Mouse (Mus musculus) 416B (cell line): ENCODE measurements around the gene Wscd2.

Source experiments
- DNase-seq: peaks from one replicate; pipeline ENCODE4 v3.0.0; 2011; ENCODE audit warnings: low read depth

The Wscd2 gene

GRCm38 (mm10) chr5:113539438-113539837, 49.3 kb downstream of the Wscd2 start:
- DNase-seq: peak; percentile 9

DNA sequence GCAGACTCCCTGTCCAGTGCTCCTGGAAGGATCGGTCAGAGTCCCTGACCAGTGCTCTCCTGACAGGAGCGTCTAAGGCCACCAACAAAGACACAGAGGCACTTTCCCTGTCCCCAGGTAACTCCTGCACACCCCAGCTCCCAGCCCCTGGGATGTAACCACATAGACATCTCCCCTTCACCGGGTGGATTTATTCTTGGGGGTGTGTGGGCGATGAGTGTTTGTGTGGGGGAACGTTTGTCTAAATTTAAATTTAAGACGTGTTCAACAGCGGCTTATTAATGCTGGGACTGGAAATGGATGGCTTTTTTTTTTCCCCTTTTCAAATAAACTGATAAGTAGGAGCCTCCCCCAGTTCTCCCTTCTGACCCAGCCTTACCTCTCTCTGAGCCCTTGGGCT, 49.7 kb downstream of the Wscd2 start:
- DNase-seq: no peak

DNA sequence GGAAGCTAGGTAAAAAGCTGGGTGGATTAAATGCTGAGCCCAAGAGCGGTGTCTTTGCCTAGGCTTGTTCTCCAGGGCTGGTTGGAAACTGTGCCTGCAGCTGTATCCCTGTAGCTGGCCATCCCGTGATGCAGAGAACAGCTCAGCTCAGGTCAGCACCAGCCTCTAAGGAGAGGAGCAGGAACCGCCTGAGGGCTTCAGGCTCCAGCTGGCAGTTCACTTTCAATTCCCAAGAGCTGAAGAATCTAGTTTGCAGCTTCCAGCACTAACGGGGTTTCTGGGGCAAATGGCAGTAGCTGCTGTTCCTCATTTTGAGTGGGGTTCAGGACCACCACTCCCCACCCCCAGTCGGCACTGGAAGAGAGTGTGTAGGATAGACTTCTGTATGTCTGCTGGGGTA, 51.1 kb downstream of the Wscd2 start:
- DNase-seq: no peak

- DNase-seq: no peak
These were observed 52.8 kb downstream of the Wscd2 start for GRCm38 (mm10) chr5:113542885-113543476.

DNA sequence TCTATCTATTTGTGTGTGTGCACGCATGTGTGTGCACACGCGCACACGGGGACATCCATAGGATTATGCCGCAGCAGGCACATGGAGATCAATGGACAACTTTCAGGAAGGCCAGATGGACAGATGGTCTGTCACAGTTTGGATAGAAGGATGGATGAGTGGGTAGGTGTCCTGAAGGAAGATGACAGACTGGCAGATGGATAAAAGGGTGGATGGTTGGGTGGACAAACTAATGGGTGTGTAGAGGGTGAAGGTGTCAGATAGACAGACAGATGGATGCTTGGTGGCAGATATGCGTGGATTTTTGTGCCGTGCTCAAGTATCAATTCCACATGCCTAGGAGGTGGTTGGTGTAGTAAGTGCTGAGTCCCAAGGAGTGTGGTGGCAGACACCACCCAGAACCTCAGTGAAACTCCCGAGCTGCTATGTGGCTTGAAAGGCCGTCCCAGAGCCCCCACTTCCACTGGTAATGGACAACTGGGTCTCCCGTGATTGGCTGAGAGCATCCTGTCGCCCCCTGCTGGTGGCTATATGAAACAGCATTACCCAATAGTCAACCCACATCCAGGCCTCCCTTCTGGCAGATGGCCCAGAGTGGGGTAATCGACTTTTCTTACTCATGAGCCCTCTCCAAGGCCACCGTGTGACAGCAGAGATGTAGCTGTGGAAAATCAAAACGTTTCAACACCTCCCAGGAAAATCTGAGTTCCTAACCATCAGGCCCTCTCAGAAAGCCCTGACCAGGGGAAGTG, 58.0 kb downstream of the Wscd2 start:
- DNase-seq: peak; percentile 75

- DNase-seq: no peak
These were observed 60.1 kb downstream of the Wscd2 start for GRCm38 (mm10) chr5:113550249-113550648.

GRCm38 (mm10) chr5:113550759-113551158, 60.6 kb downstream of the Wscd2 start:
- DNase-seq: no peak

DNA sequence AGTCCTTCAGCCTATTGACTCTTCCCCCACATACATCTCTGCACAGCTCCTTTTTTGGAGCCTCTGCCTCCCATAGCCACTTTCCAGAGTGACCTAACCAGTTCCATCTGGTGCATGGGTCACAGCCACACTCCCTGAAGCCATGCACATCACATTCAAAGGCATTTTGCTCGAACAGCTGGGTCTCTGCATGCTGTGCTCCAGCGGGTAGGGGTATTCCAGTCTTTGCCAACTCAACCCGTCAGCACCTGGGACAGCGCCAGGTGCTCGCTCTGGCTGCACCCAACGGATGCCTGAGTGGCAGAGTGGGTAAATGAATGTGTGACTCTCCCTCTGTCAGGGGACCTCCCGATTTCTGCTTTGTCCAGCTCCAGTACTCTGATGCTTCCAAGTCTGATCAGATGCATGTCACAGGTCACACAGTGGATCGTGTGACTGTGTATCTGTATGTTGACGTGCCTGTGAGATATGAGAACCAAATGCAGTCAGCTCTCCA, 63.3 kb downstream of the Wscd2 start:
- DNase-seq: no peak

DNA sequence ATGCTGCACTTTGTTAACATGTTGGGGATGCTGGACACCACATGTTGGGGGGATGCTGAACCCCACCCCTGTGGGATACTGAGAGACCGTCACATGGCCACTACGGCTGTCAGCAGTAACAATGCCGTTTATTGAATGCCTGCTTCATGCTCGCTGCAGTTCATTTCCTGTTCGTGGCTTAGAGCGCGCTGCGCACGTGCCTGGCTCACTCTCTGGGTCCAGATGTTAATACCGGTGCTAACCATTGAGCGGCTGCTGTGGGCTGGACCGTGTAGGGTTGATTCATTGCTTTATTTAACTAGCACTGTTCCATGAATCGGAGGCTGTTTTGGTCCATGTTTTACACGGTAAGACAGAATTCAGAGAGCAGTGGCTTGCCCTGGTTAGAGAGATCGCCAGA, 64.0 kb downstream of the Wscd2 start:
- no peak for DNase-seq

GRCm38 (mm10) chr5:113554571-113554970, 64.4 kb downstream of the Wscd2 start:
- no peak for DNase-seq

DNA sequence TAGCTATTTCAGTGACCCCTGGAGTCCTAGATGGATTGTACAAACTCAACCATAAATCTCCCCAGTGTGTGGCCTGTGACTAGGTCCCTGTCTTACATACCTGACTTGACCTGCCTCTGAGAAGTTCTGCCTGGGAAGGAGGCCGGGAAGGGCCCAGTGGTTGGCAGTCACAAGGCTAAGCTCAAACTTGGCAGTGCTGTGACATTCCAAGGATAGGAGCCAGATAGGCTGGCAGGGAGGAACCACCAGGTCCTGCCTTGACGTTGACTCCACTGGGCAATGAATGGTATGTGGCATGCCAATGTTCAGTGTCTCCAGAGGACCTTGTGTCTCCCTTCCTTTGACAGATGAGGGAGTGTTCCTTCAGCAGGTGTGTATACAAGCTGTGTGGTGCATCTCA, 65.6 kb downstream of the Wscd2 start:
- DNase-seq: no peak

DNA sequence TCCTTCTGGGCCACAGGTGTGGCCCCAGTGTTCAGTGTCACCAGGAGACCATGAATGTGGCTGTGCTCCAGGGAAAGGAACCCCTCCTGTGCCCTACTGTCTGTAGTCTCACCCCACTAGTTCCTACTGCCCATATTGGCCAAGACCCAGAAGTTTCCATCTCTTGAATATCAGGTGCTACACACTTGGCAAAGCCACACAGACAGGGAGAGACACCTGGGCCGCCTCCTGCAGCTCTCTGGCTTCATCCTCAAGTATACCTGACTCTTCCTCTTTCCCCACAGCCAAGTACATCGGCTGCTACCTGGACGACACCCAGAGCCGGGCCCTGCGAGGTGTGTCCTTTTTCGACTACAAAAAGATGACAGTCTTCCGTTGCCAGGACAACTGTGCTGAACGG, 67.9 kb downstream of the Wscd2 start:
- no peak for DNase-seq

DNA sequence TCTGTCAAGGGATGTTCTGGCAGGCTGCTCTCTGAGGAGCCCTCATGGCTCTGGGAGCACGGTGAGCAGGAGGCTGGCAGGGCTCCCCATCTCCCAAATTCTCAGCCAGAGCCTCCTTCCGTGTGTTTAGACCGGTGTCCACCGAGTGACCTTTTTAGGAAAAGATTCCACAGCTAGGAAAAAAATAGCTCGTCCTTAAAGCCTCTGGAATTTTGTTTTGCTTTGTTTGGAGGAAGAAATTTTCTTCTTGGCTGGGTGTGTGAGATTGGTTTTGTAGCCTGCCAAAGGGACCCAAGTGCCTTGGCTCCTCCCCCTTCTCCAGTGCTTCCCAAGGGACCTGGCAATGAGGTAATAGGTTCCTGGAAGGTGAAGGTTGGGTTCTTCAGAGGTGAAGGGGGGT, 69.5 kb downstream of the Wscd2 start:
- no peak for DNase-seq

- no peak for DNase-seq
These were observed 74.3 kb downstream of the Wscd2 start for GRCm38 (mm10) chr5:113564463-113564862.

DNA sequence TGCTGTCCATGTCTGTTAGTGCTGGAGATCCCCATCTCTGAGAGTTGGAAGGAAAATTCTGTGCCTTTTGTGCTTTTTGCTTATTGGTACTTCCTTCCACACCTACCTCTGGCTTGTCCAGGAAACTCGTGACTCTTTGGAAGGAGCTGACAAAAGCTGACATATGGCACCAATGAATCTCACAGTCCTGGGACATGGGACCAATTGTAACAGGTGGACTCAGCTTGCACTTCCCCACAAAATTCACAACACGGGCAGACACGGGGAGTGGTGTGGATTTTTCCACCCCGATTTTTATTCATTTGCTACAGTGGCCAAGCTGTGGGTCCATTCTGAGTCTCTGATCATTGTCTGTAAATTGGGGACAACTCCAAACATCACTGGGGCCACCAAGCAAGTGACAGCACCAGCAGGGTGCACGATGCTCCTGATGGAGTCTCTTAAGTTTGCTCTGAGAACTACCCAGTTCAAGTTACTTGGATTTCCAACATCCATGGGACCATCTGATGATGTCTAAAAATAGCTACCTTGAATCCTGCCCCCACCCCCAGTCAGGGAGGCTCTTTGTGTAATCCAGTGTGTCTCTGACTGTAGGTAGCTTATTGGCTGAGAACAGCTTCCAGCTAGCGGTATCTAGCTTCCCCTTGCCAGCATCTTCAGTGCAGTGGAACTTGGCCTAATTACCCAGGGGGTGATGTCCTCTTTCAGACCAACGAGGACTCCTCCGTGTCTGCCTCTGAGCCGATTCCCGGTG, 75.1 kb downstream of the Wscd2 start:
- no peak for DNase-seq

DNA sequence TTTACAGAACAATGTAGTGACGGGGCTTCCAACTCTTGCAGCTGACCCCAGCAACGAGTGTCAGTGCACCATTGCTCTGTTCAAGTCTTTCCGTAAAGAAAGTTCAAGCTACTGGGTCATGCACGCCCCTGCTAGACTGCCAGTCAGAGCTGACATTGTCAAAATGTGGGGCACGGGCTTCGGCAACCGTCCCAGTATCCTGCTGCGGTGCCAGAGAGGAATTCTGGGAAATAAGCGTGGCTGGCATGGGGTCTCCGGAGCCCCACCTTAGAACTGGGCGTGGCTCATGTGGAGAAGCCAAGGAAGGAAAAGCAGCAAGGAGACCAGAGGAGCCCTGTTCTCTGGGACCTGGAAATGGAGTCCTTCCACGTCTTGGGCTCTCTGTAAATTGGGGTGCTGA, 75.7 kb downstream of the Wscd2 start:
- no peak for DNase-seq

DNA sequence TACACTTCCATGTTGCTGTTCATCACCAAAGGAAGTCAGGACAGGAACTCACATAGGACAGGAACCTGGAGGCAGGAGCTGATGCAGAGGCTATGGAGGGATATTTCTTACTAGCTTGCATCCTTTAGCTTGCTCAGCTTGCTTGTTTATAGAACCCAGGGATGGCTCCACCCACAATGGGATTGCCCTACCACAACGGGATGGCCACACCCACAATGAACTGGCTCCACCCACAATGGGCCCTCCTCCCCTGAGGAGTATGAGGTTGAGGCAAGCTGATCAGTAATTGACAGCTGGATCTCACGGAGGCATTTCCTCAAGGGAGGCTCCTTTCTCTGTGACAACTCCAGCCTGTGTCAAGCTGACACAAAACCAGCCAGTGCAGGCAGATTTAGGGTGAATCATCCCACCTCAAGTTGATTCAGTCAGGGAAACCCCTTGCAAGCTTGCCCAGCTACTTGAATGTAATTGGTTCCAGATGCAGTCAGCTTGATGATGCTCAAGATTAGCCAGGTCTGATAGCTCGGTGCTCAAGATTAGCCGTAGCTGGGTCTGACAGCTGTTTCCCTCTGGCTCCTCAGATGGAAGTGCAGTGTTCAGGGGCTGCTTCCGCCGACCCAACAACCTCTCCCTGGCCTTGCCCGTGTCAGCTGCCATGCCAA, 80.1 kb downstream of the Wscd2 start:
- DNase-seq: no peak

GRCm38 (mm10) chr5:113577555-113577954, 87.4 kb downstream of the Wscd2 start:
- no peak for DNase-seq

DNA sequence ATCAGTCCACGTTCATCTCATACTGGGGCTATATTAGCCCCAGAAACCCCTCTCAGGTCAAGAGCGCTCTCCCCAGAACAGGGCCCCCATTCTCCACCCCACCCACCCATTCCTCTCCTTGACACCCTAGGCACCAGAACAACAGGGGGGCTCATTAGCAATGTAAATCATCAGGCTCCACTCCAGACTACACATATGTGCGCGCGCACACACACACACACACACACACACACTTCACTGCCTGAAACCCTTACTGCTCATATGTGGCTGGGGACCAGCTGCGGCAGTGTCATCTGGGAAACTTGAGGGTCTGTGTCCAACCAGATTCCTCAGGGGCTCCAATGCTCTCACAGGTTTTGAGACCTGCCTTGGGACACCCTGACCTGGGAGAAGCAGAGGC, 88.3 kb downstream of the Wscd2 start:
- DNase-seq: no peak

DNA sequence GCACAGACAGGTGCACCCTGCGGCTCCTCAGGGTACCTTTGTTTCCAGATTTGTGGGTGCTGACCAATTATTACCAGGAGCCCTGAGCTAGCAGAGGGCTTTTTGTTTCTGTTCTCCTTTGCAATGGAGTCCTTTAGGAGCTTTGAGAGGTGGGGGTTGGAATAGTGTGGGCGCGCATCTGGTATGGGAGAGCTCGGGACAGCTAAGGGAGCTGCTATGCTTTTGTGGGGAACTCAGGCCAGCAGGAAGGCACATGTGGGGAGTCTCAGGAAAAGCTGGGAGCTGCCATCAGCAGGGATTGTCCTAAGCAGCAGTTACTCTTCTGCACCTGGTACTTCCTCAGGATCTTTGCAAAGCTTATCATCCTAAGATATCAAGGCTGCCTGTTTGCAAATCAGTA, 89.0 kb downstream of the Wscd2 start:
- no peak for DNase-seq

DNA sequence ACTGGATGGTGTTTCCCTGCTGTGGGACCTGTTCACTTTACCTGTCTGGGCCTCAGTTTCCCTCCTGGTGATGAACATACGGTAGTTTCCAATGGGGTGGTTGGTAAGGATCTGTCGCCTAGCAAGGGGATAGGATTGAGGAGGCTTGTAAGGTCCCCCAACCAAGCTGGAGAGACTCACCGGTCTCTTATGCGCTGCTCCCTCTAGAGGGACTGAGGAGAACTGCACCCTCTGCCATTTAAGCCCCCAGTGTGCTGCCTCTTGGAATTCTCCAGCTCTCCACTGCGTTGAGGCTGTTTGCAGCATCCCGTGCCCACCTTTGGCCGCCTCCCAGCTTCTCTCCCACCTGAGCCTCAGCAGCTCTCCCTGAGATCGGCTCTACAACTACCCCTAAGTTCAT, 90.1 kb downstream of the Wscd2 start:
- peak; percentile 26 for DNase-seq

DNA sequence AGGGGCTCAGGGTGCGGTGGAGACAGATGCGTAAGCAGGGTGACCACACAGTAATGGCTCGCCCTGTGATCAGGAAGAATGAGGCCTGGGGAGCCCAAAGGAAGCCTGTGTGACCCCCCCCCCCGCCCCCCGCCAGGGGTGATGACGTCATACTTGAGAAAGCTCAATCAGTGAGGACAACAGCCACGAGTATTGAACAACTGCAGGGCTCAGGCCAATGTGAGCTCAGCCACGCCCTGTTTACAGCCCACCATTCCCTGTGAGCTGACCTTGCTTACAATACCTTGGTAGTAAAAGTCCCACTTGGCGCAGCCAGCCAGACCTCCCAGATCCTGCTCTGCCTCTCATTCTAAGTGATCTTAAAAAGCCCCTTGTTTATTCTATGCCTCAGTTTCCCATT, 90.7 kb downstream of the Wscd2 start:
- DNase-seq: no peak
